Mouse (Mus musculus) embryo, embryonic 11.5 days (tissue): Measurements from ENCODE around the gene Astn1.

Source experiments
- DNase-seq: peaks from one replicate; pipeline ENCODE4 v3.0.0-alpha.2; 2012; ENCODE audit warnings: low read depth, low spot score

The Astn1 gene

DNA sequence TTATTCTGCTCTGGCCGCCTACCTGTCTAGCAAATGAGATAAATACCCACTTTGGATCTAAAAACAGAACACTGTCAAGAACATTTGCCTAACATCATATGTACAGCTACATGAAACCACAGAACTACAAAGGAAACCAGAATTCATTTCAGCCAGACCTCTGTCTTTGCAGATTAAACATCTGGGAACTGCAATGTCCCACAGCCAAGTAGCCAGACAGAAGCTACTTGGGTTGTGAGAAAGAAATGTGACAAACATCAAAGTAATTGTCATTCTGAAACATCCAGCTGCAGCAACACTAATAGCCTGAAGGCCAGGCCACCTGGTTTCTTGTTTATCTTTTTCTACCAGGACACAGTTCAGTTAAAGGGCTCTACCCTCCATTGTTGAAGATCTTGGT lies 245.1 kb downstream of the Astn1 start:
- no peak for DNase-seq

DNA sequence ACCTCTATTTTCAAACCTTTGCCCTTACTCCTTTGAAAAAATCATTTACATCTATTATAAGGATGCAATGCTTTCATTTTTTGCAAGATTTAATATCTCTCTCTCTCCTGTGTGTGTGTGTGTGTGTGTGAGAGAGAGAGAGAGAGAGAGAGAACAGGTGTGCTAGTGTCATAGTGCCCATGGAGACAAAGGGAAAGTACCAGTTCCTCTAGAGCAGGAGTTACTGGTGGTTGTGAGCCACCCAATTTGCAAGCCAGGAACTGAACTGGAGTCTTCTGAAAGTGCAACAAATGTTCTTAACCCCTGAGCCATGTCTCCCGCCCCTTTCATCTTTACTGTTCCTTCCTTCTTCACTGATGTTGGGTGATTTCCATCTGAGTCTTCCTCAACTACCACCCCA lies 253.1 kb downstream of the Astn1 start:
- no peak for DNase-seq

DNA sequence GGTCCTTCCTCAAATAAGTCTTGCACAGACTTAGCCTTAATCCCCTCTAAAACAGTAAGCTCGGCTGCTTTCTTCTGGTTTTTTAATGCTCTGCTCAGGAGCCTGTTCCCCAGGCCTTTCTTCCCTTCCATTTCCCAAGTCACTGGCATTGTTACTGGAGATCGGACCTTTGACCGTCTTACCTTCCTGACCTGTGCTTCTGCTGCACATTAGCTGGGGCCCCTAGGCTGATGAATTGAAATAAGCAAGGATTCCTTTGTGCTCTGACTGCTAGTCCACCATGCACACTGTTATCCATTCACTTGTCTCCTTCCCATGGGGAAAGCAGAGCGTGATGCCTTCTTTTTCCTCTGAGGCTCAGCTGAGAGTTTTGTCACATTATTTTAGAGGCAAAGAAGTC lies 255.9 kb downstream of the Astn1 start:
- no peak for DNase-seq

DNA sequence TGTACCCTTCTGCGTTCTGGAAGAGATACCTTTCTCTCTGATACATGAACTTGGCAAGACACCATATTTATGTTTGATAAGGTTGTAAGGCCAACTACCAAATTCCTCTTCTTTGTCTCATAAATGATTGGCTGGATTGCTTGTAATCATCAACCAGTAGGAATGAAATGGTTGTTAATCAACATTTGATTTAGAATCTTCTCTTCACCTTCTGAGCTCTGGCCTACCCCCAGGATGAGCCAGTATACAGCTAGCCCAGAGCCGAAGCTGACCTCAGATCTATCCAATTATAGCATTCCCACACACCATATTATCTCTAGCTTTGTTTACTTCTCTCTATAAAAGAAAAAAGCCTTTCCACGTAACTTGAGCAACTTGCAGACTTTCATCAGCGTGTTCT lies 270.9 kb downstream of the Astn1 start:
- DNase-seq, result no peak

GRCm38 (mm10) chr1:158633441-158633840 lies 271.4 kb downstream of the Astn1 start:
- no peak for DNase-seq

DNA sequence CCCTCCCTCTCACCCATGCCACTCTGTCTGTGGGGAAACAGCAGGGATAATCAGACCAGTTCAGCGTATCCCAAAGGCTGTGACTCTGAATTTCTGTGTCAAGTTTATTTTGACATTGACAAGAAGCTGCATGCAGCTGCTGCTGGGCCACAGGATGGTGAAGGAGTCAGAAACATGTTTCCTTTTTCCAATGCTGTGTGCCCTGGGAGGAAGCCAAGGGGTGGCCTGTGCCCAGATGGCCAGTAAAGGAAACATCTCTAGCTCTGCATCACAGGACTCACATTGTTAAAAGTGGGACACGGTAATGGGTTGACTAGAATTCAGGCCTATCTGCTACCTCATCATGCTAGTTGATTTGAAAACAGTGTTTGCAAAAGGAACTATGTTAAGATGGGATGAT lies 279.2 kb downstream of the Astn1 start:
- no peak for DNase-seq

- no peak for DNase-seq
Measured at GRCm38 (mm10) chr1:158642247-158642646, 280.2 kb downstream of the Astn1 start.

GRCm38 (mm10) chr1:158652799-158653198 lies 290.7 kb downstream of the Astn1 start:
- DNase-seq, result no peak

GRCm38 (mm10) chr1:158653808-158654520 lies 291.9 kb downstream of the Astn1 start:
- peak; percentile 37 for DNase-seq

DNA sequence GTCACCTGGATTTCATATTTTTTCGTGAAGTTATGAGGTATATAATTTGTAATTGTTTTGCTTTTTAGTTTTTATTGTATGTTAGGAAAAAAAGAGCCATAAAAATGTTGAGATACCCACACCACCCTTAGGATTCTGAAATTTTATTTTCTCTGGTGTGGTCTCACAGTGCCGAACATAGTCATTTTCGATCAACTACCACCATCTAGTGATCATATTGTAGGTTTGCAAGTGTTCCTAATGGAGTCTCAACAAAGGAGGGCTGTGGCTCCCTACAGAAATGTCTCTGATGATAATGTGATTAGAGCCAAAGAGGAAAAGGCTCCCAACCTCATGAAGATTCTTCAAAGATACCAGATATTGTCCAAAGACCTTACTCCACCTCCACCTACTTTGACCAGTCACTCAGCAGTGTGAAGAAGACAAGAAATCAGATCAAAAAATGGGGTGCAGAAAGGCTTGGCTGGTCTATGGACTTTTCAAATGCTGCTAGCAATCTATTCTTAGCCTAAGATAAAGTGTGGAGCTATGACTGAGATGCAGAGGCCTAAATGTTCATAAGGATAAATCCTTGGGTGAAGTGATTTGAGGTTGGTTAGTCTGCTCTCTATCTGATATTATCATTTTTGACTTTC lies 292.6 kb downstream of the Astn1 start:
- DNase-seq, result peak; percentile 9

DNA sequence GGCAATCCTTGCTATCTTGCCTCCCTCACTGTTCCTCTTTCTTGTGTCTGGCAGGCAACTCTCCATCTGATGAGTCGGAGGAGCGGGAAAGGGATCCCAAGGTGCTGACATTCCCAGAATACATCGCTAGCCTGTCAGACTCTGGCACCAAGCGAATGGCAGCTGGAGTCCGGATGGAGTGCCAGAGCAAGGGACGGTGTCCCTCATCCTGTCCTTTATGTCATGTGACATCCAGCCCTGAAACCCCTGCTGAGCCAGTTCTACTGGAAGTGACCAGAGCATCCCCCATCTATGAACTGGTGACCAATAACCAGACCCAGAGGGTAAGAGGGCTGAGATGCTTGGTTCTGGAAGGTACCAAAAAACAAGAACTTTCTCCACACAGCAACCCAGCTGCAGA lies 294.9 kb downstream of the Astn1 start:
- DNase-seq, result no peak

- DNase-seq, result no peak
Measured at GRCm38 (mm10) chr1:158666001-158666400, 303.9 kb downstream of the Astn1 start.

DNA sequence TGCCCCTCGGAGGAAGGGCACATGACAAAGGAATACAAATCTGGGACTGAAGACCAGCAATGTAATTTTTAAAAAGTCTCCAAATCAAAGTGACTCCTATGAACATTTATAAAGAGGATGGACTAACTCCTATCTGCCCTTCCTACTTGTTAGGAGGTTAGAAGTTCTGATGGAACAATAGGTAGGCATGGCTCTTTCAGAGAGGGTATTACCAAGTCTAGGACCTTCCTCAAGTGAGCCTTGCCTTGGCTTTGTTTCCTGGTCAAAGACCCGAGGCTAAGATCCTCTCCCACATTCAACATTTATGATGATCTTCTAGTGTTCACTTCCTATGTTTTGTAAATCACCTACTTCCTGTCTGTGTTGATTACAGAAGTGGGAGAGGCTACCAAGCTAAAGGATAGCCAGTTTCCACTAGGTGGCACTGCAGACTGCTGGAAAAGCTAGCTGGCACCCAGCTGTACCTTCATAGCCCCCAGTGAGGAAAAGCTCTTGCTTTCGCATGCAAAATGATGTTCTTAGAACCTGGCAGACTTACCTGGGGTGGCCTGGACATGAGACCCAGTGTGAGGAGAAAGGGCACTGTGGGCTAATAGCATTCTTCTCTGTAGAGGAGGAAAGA lies 308.0 kb downstream of the Astn1 start:
- peak; percentile 39 for DNase-seq

GRCm38 (mm10) chr1:158687726-158688125 lies 325.7 kb downstream of the Astn1 start:
- DNase-seq, result no peak

- no peak for DNase-seq
Measured at GRCm38 (mm10) chr1:158697423-158697822, 335.4 kb downstream of the Astn1 start.

DNA sequence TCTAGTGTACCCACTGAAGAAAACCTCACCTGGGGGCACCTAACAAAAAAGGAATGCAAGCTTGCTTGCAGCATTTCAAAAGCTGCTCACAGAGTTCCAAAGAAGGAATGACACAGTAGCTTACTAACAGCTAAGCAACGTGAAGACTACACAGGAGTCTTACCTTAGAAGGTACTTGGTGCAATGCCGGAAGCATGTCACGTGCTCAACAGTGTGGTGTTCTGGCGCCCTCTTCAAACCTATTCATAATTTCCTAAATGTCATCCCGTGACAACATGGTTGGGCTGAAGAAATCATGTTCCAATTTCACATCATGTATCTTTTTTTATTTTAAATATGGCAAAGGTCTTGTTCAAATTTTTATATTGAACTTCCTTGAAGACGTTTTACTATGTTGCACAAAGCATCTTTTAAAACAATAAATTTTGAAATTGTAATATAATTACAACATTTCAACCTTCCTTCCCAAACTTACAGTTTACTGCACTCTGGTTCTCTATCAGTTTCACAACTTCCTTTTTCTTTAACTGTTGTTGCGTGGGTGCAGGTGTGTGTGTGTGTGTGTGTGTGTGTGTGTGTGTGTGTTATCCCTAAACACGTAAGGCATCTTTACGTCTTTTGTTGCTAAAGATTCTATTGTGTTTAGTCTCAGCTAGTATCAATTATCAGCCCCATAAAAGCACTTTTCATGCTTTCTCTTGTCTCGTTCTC lies 335.9 kb downstream of the Astn1 start:
- no peak for DNase-seq

DNA sequence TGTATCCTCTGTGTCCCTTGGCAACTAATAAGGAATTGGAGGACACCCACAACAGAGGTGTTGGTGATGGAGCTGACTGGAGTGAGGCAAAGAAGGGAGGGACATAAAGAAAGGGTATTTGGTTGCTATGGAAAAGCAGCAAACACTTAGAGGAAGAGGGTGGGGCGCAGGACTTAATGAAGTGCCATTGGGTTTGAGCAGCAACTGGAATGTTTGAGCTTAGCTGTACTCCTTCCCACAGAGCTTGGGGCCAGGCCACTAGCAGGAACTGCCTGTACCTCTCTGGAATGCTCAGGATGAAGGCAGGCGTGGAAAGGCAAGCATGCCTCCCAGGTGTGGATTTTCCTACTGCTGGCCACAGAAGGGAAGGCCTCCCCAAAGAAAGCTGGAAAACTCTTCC lies 337.2 kb downstream of the Astn1 start:
- no peak for DNase-seq

- no peak for DNase-seq
Measured at GRCm38 (mm10) chr1:158700147-158700546, 338.1 kb downstream of the Astn1 start.

GRCm38 (mm10) chr1:158701336-158701735 lies 339.3 kb downstream of the Astn1 start:
- no peak for DNase-seq

DNA sequence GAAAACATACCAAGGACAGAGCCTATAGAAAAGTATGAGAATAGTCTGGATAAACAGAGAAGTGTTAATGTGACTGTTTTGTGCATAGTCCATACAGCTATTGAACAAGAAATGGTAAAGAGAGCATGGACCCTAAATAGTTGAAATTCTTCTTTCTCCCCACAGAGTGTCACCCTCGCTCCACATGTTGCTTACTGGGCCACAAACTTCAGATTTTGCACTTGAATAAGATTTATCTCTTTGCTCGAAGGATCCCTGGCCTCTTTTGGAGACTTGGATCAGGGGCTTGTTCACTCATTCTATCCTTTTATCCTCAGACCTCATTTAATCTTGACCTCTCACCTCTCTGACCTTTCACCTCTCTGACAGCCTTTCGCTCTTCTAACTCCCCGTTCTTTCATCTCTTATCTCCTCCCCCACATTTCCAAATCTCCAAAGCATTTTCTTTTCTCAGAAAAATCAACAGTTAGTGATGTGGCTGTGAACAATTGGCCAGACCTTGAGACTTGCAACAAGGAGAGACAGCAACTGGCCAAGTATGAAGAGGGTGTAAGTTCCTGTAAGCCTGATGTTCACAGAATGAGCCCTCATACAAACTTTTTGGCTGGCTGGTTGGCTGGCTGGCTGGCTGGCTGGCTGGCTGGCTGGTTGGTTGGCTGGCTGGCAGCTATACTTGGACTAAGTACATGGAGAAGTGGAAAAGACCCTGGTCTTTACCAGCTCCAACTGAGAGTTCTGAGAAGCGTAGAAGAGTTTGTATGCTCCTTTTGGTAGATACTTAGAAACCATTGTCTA lies 351.4 kb downstream of the Astn1 start:
- DNase-seq, result peak; percentile 32

- no peak for DNase-seq
Measured at GRCm38 (mm10) chr1:158732868-158733496, 370.9 kb downstream of the Astn1 start.
